Mouse (Mus musculus): ENCODE measurements around the gene Plau.

Gene Plau

DNA sequence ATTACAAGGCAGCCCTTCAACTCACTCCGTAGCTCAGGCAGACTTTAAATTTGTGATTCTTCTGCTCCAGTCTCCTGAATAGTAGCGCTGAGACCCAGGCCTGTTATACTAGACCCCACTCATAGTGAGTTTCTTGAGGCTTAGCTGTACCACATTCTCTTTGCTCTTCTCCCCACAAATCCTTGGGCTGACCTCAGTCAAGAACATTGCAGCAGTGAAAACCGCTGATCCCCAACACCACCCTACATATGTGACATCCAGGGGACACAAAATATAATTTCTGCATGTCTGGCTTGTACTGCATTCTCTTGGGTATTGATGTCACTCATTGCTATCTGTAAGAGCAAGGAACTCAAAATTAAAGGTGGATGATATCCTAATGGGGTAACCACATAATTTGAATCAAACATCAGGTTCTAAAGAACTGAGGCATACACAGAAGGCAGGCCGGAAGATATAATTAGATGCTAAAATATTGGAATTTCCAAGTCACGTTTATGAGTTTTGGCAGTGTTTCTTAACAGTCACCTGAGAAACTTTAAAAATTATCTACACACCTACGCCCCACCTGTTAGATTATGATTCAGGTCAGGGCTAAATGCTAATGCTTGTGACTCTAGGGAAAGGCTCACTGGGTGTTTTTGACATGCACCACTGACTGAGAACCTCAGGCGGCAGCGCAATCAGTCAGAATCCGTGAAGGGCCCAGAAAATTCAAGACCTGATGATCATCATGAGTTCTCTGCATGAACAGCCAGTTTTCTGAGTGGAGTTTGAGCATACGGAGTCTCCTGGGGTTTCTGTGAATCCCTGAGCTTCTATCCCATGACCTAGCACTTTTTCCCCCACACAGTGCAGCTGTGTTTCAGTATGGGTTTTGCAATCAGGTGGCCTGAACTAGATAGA lies 8.5 kb downstream of the Plau start:
- DNase-seq (ENCODE audit: low read depth) = peak; percentile 42

DNA sequence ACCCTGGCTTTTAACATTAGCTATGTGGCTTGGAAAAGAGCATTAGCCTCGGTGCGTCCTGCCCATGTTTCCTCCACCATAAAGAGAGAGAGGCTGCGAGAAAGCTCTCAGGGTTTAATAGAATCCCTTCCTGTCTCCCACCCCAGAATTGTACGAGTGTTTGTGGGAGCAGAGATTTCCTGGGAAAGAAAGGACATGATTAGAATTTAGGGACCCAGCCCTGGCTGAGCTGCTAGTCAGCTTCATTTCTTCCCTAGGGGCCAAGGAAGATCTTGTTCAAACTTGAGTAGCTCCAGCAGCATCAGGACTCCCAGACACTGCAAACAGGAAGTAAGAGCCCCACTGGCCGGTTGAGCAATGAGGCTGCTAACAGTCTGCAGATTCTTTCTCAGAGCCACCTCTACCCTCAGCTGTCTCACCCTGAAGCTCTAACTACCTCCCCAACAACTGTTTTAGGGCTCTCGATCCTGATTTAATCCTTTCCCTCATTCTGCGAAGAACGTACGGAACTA lies 9.2 kb downstream of the Plau start:
- peak; percentile 48 for DNase-seq (ENCODE audit: low read depth)

DNA sequence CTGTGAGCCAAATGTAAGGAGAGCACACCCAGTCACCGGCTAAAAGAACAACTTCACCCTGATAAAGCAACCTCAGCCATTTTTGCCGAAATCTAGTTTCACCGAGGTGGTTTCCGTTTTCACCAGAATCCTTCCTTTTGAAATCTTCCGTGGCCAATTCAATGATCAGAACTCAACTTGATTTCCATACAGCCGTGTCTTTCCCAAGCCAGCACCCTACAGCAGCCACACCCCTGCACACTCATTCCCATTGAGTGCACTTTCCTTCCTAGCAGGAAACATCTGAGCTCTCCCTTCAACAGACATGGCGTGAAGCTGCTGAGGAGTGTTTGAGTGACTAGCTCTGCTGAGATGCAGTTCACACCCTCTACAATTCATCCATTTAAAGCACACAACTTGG lies 9.8 kb downstream of the Plau start:
- DNase-seq (ENCODE audit: low read depth) = no peak

DNA sequence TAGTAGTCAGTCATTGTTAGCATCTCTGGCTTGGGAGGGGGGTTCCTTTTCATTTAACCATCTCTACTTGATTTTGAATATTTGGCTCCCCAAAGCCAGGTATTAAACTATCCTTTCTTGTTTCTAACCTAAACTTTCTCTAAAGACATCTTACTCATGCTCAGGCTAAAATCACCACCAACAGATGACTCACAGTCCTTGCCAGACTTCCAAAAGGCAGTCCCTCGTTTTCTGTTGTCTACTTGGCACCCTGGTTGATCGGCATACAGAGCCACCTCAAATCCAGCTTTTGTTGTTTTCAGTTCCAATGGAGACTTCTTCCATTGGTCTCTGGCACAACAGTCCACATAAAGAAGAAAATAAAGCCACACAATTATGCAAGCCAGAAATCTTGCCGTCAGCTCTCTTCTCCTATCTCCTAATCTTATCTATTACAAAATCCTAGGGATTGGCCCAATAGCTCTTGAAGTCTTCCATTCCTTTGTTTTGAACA lies 11.2 kb downstream of the Plau start:
- DNase-seq (ENCODE audit: low read depth) = no peak

DNA sequence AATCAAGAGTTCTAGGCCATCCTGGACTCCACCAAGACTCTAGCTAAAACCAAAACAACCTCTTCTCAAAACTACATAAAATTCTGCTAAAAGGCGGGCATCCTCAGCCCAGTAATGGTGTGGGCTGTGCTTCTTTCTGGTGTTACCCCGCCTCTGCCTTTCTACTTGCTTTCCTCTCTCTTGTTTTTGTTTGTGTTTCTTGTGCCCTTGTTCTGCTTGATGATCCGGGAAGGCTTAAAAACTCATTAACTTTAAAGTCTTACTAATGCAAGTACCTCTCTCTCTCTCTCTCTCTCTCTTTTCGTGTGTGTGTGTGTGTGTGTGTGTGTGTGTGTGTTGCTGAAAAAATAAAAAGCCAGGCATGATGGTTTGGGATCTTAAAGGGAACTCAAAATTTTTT lies 13.3 kb downstream of the Plau start:
- DNase-seq (ENCODE audit: low read depth) = no peak

DNA sequence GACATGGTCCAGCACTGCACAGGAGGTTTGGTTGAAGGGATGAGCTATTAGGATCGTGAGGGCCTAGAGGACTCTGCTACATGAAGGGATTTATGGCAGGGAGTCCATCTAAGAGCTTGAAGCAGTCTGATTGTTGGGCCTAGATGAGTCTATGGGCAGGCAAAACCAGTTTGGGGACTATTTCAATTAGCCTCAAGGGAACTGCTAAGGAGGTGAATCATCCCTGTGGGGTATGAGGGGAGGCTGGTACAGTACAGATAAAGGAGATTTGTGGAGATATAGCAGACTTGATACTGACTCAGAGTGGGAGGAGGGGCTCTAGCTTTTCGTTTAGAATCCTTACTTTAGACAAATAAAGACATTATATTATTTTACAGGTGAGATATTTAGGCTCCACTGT lies 14.0 kb downstream of the Plau start:
- DNase-seq (ENCODE audit: low read depth) = no peak

DNA sequence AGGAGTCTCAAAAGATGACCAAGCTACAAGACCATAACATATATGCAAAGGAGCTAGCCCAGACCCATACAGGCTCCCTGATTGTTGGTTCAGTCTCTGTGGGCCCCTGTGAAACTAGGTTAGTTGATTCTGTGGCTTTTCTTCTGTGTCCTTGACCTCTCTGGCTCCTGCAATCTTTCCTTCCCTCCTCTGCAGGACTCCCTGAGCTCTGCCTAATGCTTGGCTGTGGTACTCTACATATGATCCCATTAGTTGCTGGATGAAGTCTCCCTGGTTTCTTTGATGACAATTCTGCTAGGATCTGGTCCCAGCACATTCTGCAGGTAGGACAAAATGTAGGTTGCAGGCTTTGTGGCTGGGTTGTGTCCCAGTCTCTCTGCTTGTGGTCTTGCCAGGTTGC lies 15.3 kb downstream of the Plau start:
- DNase-seq (ENCODE audit: low read depth) = no peak

DNA sequence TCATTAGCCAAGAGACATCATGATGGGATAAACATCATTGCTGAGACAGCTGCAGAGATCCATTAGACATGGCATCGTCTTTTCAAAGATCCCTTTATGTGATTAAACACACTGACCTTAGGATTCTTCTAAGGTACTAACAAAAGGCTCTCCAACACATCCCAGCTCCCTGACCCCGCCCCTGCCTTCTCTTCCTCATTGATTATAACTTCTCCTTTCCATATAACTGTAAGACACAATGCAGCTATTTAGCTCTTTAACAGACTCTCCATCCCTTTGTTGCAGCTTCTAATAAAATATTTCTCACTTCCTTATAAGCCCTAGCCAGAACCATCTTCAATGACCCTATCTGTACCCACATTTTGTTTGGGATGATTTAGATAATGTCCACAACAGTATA lies 24.7 kb downstream of the Plau start:
- DNase-seq (ENCODE audit: low read depth) = no peak

DNA sequence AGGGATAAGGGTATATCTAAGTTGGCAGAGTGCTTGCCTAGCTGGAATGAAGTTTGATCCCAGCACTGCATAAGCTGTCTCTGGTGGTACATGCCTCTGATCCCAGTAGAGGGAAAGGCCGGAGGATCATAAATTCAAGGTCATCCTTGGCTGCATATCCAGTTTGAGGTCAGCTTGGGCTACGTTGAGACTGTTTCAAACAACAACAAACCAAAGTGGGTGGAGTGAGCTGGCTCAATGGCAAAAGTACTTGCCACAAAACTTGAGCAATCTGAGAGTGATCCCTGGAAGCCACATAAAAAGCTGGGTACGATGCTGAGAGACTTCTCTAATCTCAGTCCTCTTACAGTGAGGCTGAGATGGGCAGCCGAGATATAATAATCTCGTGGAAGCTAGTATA lies 25.1 kb downstream of the Plau start:
- DNase-seq (ENCODE audit: low read depth) = no peak

DNA sequence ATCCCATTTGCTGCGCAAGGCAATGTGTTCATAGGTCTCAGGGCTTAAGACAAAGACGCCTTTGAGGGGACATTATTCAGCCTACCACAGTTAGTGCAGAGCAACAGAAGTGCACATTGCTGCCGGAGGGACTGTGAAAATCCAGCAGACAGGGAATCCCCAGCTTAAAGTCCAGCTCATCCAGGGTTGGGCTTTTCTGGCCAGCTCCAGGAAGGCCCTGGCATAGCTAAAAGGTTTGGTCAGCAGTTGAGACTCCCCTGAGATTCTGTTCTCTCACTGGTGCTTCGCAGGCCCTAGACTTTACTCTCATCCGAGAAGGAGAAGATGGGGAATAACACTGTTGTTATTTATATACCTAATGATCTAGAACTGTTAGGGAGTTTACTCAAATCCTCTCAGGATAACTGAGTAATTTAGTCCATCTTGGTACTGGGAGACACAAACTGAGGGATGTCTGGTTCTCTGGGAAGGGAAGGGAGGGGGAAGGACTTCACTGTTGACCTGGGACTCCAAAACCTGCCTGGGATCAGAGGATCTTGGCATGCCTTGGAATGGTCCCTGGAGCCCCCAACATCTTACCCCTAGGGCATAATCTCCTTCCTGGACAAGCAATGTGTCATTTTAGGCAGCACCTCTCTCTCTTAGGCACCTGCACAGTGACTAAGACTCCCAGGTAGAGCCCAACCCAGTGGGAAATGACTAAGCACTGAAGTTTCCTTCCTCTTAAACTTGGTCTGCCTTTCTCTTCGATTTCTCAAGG lies 27.0 kb downstream of the Plau start:
- peak; percentile 53 for DNase-seq (ENCODE audit: low read depth)

DNA sequence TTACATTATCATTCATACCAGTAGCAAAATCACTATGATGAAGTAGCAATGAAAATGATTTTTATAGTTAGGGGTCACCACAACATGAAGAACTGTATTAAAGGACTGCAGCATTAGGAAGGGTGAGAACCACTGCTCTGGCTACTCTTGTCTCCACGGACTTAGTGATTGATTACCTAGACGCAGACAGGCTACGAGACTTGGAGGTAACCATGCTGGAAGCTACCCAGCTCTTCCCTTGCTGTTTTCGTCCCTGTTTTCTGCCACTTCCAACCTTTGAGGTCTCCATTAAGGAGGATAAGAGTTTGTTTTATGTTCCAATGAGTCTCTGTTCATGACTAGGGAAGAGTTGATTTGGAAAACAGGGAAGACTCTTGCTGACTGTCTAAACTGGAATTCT lies 27.7 kb downstream of the Plau start:
- DNase-seq (ENCODE audit: low read depth) = no peak

DNA sequence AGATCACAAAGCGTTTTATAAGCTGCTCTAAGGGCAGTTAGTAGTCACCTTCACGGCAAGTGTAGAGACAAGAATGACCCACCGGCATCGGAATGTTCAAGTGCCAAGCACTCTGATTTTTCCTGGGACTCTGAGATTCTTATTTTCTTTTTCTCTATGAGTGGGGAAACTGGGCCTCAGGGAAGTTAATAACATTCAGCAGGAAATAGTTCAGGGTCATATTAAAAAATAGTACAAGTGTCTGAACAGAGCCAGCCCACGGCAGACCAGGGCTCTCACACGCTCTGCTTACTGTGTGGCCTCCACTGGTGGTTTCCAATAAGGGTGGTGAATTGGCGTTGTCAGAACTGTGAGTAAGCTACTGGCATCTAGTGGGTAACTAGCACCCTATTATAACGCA lies 29.1 kb downstream of the Plau start:
- DNase-seq (ENCODE audit: low read depth) = no peak

DNA sequence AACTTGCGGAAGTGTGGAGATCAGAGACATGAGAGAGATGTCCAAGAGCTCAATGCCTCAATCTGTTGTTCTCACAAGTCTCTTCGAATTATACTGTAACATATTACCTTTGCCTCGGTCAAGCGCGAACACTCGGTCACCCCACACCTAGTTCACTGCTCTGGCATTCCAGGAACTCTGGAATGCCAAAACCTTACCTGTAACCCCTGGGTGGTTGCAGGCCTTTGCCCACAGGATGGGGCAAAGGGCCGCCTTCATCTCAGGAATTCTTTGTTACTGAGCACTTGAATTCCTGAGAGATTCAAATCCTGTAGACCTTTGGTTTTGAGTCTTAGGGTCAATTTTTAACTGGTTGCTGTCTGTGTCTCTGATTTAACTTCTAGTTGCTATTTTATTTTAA lies 29.9 kb downstream of the Plau start:
- no peak for DNase-seq (ENCODE audit: low read depth)

DNA sequence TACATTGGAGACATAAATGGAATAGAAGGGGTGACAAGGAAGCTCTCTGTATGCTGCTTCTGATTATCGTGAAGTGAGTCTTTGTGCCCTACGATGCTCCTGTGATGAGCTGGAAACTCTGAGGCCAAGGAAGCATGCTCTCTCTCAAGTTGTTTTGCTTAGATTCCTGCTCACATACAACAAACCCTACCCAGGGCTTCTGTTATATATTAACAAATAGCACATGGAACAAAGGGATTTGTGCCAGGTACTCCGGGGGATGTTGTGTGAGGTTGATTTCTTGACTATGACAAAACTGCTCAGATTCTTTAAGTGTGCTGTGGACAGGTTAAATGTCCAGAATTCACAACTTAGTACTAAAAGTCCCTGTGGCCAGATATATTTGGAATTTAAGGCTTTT lies 33.6 kb downstream of the Plau start:
- peak; percentile 17 for DNase-seq (ENCODE audit: low read depth)

DNA sequence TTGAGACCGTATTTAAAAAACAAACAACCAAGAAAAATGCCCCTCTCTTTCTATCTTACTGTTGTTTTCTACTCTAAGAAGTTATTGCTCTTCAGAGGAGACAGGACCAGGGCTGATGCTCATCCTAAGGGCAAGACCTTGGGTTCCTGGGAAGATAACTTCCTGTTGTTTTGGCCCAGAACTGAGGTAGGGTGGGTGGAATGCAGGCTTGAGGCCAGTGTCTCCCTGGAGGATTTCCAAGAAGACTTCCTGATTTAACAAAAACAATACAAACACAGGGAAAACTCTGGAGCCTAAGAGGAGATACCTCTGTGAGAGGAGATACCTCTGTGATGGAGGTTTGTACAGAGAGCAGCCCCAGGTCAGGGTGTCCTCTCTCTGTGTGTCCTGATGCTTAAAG lies 35.0 kb downstream of the Plau start:
- DNase-seq (ENCODE audit: low read depth) = peak; percentile 46

DNA sequence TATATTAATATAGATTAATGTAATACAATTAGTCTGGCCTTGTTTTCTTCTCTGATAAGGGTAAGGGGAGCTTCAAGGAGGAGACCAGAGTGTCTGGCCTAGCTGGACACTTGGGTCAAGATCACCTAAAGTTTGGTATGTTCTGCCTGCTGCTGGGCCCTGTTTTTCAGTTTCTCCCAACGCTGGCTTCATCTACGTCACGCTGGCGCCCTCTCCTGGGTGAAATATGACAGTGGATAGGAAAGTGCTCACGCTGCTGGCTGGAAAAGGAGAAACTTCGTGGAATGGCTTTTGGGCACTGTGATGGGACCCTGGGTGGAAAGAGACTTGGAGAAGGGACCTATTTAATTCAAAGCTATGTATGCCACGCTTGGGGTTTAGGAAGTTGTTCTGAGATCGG lies 36.8 kb downstream of the Plau start:
- peak; percentile 91 for DNase-seq (ENCODE audit: low read depth)

DNA sequence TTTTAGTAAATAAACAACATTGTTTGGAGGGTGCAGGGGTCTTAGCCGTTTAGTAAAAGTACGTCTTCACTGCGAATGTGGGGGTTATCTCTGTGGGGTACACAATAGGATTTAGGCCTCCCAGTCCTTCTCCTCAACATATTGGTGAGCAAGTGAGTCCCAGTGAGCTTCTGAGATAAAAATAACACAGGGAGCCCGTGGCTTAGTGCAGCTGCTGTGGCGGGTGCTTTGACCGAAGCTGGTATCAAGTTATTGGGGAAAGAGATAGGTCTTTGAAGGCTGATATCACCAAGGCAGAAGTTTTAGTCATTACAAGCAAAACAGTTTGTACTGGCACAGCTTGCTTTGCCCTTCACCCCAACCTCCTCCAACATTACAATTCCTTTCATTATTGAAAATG lies 37.5 kb downstream of the Plau start:
- peak; percentile 10 for DNase-seq (ENCODE audit: low read depth)

DNA sequence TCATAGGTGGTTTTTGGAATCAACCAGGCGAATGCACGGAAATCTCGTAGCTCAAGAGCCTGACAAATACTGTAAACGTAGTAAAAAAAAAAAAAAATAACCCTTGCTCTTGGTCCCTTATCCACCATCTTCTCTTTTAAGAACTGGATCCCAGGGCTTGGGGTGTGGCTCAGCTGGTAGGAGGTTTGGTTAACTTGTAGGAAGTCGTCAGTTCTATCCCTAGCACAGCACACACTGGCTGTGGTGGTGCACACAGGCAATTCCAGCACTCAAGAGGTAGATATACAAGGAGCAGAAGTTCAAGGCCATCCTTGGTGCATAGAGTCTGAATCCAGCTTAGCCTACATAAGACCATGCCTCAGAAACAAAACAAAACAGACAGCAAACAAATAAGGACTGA lies 48.2 kb downstream of the Plau start:
- no peak for DNase-seq (ENCODE audit: low read depth)

DNA sequence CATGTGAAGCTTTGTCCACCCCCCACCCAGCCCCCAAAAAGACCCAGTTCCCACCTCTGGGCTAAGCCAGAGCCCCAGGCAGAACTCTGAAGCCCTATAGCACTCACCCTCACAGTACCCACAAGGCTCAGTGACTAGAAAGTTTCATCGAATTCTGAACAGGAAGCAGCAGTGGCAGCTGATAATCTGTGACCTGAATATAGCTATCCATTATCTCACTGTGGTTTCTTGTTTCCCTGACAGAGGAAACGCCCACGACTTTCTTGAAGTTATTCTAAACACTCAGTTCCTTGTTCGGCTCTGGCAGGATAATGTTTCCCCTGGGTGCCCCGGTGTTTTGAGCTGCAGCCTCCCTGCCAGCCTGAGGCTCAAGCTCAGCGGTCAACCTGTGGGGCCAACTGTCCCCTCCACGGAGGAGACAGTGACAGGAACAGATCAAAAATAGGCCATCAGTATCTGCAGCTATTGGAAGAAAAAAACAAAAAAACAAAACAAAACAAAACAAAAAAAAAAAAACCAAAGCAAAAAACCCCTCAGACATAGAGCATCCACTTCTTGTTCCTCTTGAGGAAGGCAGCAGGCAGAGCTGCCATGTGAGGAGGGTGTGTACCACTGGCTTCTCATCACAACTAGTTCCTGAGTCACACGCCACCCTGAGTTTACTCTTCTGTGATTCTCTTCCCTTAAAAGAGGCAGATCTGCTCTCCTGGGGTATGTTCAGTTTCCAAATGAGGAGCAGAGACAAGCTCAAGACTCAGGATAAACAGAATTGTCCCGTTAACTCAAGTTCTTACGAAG lies 48.8 kb downstream of the Plau start:
- peak; percentile 65 for DNase-seq (ENCODE audit: low read depth)

DNA sequence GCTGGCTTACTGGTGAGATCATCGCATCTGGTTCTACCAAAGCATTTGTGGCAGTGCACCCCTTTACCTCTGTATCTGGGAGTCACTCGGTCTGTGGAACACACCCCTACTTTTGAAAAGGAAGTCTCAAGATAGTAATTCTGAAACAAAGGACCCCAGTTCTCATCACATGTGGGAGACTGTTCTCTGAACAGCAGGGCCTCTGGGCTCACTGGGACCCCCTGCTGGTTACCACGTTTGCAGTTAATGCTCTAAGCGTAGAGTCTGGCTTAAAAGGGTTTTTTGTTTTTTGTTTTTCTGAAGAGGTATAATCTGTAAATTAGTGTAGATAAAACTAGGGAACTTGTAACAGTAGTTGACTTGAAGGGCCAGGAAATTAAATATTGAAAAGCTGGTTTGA lies 49.8 kb downstream of the Plau start:
- peak; percentile 56 for DNase-seq (ENCODE audit: low read depth)

DNA sequence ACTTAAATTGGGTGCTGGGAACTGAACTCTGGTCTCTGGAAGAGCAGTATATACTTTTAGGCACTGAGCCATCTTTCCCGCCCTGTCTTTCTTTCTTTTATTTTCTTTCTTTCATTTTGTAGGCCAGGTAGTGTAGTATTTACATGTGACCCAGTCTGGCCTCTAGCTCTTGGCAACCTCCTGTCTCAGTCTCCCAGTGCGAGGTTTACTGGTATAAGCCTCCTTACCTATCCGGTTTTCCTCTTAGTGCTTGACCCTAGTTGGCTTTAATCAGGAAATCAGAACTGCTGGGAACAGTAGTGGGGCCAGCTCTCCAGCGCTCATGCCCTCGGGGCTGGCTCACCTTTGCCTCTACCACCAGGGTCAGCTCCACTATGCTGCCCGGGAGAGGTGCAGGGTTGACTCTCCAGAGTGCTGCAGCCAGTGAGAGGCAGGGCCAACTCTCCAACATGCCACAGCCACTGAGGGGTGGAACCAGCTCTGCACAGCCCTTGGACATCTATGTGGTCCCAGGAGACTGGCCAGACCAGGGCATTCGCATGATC lies 51.2 kb downstream of the Plau start:
- DNase-seq (ENCODE audit: low read depth) = no peak

DNA sequence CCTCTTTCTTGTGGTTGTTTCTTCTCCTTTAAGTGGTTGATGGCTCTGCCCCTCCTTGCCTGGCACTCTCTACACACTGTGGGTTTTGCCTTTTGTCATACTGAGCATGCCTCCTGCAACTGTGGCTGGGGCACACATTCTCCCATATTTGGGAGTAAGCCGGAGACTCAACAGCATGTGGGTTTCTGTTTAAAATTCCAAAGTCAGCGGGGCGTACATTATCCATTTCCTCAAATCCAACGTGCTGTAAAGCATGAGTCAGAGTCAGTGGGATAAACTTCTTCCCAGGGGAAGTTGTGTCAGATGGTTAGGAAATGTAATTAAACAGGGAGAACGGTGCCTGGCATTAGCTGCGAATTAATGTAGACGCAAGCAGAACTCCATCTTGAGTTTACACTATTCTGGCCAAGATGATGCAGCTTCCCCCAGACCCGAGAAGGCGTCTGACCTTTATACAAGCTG lies 55.5 kb downstream of the Plau start:
- DNase-seq (ENCODE audit: low read depth) = peak; percentile 89
